Mouse (Mus musculus): ENCODE results near the gene Rps6kb2.
"Not testable (repeated sequence)": the region's sequence is repeated elsewhere in the genome, so short reads cannot be mapped to it uniquely, and the experiment has no call there.

The Rps6kb2 gene

GRCm38 (mm10) chr19:4142416-4143173, 20.6 kb downstream of the Rps6kb2 start:
- no peak for DNase-seq (ENCODE audit: low read depth in 2 of 2, low spot score in 2 of 2)

- no peak for DNase-seq (ENCODE audit: low read depth in 2 of 2, low spot score in 2 of 2)
Observed at GRCm38 (mm10) chr19:4140147-4140546, 23.0 kb downstream of the Rps6kb2 start.

DNA sequence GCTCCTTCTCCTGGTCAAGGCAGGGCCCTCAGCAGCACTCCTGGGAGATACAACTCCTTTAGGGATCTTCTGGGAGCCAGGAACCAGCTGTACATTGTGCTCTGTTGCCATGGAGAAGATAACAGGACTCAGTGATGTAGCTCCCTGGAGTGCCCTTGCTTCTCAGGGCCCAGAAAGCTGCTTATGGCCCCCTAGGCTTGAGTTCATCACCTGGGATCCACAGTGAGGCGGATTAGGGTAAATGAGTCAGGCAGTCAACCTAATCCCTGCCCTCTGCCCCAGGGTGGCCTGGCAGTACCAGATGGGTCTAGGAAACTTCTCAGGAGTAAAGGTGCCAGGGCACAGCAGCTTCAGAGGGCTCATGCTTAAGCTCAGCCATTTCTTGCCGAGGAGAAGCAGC, 23.7 kb downstream of the Rps6kb2 start, which contains the start of gene Gpr152:
Gene Gpr152, plus strand, starts transcription at position 342 of the 400 bp plus-strand sequence.
- no peak for DNase-seq (ENCODE audit: low read depth in 2 of 2, low spot score in 2 of 2)

DNA sequence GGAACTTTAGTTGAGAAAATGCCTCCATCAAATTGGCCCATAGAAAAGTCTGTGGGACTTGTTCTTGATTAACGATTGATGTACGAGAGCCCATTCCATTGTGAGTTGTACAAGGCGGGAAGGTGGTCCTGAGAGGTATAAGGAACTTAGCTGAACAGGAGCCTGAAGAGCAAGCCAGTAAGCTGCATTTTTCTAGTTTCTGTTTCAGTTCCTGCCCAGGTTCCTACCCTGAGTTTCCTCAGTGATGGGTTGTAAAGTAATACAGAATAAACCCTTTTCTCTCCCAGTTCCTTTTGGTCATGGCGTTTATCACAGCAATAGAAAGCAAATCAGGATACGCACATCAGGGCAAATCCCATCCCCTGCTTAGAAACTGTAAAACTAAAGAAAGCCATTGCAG, 25.2 kb downstream of the Rps6kb2 start:
- no peak for DNase-seq (ENCODE audit: low read depth in 2 of 2, low spot score in 2 of 2)

DNA sequence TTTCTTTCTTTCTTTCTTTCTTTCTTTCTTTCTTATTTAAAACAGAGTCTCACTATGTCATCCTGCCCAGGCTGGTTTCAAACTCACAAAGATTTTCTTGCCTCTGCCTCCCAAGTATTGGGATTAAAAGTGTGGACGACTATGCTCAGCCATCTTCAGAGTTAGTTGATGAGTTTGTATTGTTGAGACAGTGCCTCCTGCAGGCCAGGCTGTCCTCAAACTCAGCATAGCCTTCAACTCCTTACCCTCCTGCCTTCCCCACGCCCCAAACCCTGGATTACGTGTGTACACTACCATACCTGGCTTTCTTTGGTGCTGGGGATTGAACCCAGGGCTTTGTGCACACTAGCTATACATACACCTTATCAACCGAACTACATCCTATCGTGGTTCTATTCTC, 26.7 kb downstream of the Rps6kb2 start:
- no peak for DNase-seq (ENCODE audit: low read depth in 2 of 2, low spot score in 2 of 2)

- not testable (repeated sequence) for DNase-seq (ENCODE audit: low read depth in 2 of 2, low spot score in 2 of 2)
Observed at GRCm38 (mm10) chr19:4135963-4136345, 27.2 kb downstream of the Rps6kb2 start.

DNA sequence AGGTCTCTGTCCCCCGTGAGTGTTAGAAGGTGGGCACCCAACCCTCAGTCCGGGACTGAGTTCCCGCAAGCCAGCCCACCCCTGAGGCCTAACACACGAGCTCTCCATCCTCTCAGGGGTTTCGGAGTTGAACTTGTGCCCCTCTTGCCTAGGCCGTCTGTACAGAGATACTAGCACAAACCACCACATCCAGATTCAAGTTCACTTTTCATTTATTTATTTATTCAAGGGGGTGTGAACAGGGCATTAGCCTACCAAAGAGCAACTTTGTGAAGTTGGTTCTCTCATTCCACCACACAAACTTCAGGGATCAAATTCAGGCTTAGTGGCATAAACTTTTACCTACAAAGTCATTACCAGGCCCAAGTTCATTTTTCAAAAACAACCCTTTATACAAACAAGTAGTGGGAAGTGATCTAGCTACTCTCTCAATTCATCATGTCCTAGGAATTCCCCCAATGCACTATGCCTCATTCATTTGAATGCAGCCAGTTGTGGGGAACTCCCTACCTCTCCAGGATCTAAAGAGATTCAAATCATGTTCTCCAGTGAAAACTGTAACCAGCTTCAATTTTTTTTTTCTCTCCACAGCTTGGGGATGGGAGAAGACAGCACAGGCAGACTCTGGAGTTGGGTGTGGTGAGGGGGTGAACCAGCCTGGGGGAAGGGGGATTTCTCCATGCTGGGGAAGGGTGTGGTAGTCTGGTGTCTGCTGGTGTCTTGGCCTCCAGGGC, 27.8 kb downstream of the Rps6kb2 start:
- DNase-seq (ENCODE audit: low read depth in 2 of 2, low spot score in 2 of 2): not testable (repeated sequence)

DNA sequence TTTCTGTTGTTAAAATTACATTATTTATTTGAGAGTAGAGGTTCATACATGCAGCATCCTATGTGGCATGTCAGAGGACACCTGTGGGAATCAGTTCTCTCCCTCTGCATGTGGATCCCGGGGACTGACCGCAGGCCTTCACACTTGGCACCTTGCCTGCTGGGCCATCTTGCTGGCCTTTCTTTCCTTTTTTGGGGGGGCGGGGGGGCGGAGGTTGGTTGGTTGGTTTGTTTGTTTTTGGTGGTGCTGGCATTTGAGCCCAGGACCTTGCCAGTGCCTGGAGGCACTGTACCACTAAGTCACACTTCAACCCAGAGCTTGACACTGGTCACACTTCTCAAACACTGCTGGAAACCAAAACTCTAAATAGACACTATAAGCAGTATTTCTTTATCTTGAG, 28.8 kb downstream of the Rps6kb2 start:
- DNase-seq (ENCODE audit: low read depth in 2 of 2, low spot score in 2 of 2): no peak

DNA sequence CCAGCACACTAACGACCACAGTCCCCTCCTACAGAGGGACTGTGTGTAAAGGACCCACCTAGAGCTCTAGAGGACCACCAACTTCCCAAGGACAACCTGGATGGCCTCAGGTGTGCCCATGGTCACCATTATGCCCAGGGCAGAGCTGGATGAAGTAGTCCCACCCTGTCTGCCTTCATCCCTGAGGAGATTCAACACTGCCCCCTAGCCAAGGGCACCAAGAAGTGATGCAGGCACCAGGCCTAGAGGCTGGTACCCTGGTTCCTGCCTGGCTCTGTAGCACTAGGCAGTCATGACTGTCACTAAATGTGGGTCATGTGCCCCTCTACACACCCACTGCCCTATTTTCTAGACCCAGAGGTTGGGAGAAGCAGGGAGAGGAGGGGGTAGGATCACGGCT, 31.4 kb downstream of the Rps6kb2 start:
- no peak for DNase-seq (ENCODE audit: low read depth in 2 of 2, low spot score in 2 of 2)

- no peak for DNase-seq (ENCODE audit: low read depth in 2 of 2, low spot score in 2 of 2)
Observed at GRCm38 (mm10) chr19:4131075-4131474, 32.1 kb downstream of the Rps6kb2 start.

DNA sequence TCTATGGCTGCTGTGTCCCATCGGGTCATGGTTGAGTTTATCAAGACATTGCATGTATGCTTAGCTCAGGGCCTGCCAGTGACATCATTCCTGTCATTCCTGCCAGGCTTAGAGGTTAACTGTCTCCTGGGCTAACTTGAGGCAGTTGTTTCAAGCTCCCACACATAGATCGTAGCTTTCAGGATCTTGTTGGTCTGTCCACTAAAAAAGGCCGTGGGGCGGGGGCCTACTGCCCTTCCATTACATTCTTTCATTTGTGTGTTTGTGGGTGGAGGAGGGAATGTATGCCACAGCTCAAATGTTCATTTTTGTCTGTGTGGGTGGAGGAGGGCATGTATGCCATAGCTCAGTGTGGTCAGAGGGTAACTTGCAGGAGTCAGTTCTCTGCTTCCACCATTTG, 33.0 kb downstream of the Rps6kb2 start:
- DNase-seq (ENCODE audit: low read depth in 2 of 2, low spot score in 2 of 2): no peak

GRCm38 (mm10) chr19:4129462-4129861, 33.7 kb downstream of the Rps6kb2 start:
- no peak for DNase-seq (ENCODE audit: low read depth in 2 of 2, low spot score in 2 of 2)

DNA sequence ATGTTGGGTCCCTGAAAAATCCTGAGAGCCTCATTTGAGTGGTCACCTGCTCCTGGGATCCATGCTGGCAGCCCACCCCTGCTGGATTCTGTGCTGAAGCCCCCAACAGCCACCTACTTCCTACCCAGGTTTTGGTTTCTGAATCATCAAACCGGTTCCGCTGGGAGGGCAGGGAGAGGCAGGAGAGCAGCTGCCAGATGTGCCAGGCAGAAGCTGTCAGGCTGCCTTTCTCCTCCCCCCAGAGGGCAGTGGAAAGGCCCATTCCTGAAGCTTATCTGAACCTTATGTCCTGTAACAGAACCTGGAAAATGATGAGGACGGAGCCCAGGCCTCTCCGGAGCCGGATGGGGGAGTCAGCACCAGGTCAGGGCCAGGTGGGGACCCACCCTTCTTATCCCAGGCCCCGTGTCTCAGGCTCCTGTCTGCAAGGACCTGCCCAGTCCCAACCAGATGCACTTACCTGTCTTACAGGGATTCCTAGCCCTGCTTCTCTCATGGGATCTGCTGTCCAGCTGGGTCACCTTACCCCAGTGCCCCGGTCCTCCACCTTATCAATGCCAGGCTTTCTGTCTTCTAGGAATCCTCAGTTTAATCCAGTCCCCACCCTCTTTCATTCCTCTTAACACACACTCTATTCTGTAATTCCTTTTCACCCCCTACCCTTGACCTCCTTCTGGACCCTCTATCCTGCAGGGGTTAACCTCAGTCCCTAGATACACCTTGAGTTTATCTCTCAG, 36.2 kb downstream of the Rps6kb2 start:
- DNase-seq (ENCODE audit: low read depth in 2 of 2, low spot score in 2 of 2): no peak

DNA sequence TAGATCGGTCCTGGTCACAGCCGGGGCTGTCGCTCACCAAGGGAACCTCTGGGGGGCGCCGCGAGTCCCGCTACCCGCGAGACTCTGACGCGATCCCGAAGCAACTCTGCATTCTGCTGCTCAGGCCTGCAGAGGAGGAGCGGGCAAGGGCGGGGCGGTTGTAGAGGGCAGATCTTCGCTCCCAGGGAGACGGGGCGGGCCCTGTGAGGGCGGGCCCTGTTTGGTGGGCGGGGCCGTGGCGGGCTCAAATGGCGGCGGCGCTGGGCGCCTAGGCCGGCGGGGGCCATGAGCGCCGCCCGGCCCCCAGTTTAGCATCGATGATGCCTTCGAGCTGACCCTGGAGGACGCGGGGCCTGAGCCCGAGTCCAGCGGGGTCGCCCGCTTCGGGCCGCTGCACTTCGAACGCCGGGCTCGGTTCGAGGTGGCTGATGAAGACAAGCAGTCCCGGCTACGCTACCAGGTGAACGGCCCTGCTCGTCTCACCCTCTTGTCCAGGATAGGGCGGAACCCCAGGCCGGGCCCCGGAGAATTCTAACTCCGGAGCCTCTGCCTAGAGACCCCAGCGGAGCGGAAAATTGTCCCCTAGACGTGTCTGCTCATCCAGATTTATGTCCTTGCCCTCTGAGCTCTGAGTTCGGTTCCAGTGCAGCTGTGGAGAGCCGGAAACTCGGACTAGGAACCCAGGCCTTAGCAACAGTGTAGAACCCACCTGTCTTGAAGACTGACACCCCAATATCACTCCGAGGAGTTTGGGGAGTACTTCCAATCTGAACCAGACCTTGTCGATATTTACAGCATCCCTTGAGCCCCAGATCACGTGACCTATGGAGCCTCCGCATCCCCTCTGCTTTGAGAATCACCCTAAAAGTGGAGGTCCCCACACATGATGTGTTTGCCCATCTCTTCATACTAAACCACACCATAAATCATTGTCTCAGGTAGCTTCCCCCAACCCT, 37.1 kb downstream of the Rps6kb2 start, which contains the start of gene Aip:
Gene Aip, minus strand, starts transcription at position 118 of the 956 bp plus-strand sequence.
- DNase-seq (ENCODE audit: low read depth in 2 of 2, low spot score in 2 of 2): peak; percentile 98 to 99

GRCm38 (mm10) chr19:4125268-4125667, 37.9 kb downstream of the Rps6kb2 start:
- not testable (repeated sequence) for DNase-seq (ENCODE audit: low read depth in 2 of 2, low spot score in 2 of 2)

GRCm38 (mm10) chr19:4124432-4124831, 38.7 kb downstream of the Rps6kb2 start:
- no peak for DNase-seq (ENCODE audit: low read depth in 2 of 2, low spot score in 2 of 2)

DNA sequence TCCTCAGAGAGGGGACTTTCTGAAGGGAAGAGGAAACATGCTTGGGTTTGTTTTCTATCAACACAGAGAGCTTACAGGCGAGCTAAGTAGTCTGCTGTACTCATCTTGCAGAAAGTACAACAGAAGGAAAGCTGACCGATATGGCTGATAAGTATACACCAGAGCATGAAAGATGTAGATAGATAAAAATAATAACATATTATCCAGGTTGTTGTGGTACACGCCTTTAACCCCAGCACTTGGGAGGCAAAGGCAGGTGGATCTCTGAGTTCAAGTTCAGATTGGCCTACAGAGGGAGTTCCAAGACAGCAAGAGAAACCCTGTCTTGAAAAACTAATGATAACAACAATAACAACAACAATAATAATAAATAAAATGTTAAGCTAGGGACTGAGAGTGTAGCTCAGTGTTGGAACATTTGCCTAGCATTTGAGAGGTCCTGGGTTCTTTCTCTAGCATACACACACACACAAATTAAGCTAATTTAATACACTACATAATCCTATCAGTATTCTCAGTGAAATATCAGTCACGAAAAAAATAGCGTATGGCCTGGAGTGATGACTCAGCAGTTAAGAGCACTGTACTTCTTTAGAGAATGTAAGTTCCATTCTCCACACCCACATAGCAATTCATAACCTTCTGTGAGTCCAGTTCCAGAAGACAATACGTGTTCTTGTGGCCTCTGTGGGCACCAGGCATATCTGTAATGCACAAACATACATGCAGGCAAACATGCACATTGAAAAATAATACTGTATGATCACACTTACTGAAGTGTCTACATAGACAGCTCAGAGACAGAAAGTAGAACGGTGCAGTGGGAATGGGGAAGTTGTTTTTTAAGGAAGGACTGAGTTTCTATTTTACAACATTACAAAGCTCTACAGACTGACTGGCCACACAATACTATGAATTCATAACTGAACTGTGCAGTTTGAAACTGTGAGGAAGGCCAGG, 40.5 kb downstream of the Rps6kb2 start:
- no peak for DNase-seq (ENCODE audit: low read depth in 2 of 2, low spot score in 2 of 2)

GRCm38 (mm10) chr19:4121896-4122295, 41.3 kb downstream of the Rps6kb2 start:
- DNase-seq (ENCODE audit: low read depth in 2 of 2, low spot score in 2 of 2): not testable (repeated sequence)

DNA sequence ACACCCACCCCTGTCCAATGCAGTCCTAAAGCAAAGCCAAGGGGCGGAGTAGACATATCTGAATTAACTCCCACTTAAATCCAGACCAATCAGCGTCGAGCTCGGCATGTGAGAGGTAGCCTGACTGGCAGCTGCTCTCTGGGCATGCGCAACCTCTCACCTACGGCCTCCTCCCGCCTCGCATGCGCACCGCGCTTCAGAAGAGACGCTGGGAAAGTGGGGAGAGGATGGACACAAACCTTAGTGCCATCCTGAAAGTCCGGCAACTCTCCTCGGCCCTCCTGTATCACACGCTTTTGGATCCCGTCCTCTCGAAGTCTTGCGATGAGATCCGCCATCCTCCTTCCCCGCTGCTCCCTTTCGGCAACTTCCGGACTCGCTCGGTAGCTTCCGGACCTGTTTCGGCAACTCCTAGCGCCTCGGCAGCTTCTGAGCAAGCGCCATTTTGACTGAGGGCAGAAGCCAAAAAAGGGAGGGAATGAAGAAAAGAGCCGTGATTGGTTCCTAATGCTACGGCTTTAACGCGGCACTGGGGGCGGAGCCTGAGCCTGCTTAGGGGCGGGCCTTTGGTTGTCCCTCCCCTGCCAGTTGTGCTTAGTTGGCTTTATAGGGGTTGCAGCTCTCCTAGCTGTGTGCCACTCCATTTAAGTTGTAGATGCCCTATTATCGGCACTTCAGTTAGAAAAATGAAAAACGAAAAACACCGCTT, 41.9 kb downstream of the Rps6kb2 start:
- peak; percentile 96 to 99 for DNase-seq (ENCODE audit: low read depth in 2 of 2, low spot score in 2 of 2)
